Mouse (Mus musculus) gastrocnemius, postnatal 36 days (tissue): ENCODE results near the gene Magix. TPM values are rescaled to one million over a fixed set of nuclear protein-coding genes. Genes with fewer than 3 reads are reported as not detected.
A peak's percentile ranks its signal among the peaks of the same experiment; 100 is the strongest.

Source experiments
- DNase-seq, 2 experiments: peaks; one replicate each; pipeline ENCODE4 v3.0.0; 2022
- intact Hi-C: fragments of 180-260 bp; cut with DNase I; formaldehyde crosslinking; loops from one replicate; pipeline ENCODE4 v1.15.1; 2025
- total RNA-seq, 2 experiments: library from RNA; stranded (reverse); gene quantifications; 2 replicates each; pipeline ENCODE4 v1.2.3; 2021

Gene Magix
- total RNA-seq, 2 experiments from 2014 or later: 18.8 to 20.6 TPM

DNA sequence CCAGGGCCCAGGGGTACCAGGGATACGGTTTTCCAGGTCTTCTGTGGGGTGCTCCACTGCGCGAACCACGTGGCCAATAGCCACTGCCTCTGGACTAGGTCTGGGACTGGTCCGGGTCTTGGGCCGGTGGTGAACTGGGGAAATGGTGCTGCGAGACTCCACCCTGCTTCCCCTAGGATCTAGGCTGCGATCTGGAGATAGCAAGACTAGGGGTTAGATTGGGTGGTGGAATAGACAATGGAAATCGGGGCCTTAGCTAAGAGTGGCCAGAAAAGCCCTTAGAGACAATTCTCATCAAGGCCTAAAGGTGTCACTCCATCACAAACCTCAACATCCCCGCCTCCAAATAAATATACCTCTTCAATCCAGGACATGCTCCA, 6.1 kb downstream of the Magix start:
- intact Hi-C loops: no loop called here
- no peak for DNase-seq

GRCm38 (mm10) chrX:7674284-7675000, 6.6 kb downstream of the Magix start:
- intact Hi-C loops: no loop called here

DNA sequence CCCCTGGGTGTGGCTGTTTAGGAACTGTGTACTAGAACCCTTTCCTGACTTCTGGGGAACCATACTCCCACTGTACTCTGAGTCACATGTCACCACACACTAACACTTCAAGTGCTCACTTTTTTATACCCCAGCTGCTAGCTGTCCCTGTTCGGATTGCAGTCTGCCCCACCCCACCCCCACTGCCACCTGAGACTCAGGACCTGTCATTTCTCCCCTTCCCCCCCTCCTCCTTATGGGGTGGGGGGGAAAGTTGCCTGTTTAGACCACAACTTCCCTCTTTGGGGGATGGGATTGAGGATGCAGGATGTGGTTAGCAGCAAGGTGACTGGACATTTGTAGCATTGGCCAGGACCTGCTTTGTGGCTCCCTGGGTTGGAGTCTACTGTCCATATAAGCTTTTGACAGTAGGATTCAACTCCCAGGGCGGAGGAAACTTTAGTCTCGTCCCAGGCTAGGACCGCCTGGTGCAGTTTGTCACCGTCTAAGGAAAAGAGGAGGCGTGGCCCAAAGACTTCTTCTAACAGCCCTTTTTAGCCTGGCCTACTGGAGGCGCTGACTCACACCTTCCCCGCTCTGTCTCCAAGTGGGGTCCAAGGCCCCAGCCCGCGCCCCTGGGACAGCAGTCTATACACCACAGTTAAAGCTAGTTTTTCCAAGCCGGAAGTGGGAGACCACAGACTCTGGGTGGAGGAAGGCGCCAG, 7.3 kb downstream of the Magix start:
- intact Hi-C loops: no loop called here
- no peak for DNase-seq

More at GRCm38 (mm10) chrX:7674284-7675000, 6.6 kb downstream of the Magix start:
- no peak for DNase-seq

DNA sequence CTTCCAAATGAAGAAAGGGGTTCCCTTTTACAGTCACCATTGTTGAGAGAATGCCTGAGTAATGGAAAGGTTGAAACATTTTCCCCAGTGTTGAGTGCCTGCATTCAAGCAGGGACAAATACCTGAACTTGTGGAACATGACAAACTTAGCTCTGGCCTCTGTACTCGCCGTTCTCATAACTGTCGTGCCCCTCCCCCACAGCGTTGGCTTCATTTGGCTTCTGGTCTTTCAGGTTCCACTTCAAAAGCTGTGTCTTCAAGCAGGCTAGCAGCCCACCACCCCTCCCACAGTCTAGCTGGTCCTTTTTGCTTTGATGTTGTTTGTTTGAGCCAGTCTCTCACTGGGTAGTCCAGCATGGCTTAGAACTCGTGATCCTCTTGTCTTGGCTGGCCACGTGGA, 8.3 kb downstream of the Magix start:
- no peak for DNase-seq
- intact Hi-C loops: no loop called here

- DNase-seq: peak in 1 of 2 experiments; percentile 29
- intact Hi-C loops: no loop called here
Observed at GRCm38 (mm10) chrX:7670921-7671623, 10.0 kb downstream of the Magix start, which contains the start of gene Plp2. Plp2 (minus strand) TSS chrX:7671390.

GRCm38 (mm10) chrX:7670390-7670881, 10.6 kb downstream of the Magix start:
- DNase-seq: peak; percentile 64
- intact Hi-C loops: no loop called here

- no peak for DNase-seq
- intact Hi-C loops: no loop called here
Observed at GRCm38 (mm10) chrX:7665739-7666502, 15.1 kb downstream of the Magix start.

DNA sequence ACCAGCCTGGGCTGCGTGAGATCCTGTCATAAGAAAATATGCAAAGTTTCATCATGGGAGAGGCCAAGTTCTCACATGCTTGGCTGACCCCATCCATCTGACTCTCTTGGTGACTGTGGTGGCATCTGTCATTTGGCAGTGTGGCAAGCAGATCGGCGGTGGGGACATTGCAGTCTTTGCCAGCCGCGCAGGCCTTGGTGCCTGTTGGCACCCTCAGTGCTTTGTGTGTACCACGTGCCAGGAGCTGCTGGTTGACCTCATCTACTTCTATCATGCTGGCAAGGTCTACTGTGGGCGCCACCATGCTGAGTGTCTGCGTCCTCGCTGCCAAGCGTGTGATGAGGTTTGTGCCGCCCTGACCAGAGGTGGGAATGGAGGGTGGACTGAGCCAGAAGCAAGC, 16.3 kb downstream of the Magix start:
- DNase-seq: no peak
- intact Hi-C loops: no loop called here

GRCm38 (mm10) chrX:7662936-7663335, 18.1 kb downstream of the Magix start:
- DNase-seq: no peak
- intact Hi-C loops: no loop called here

GRCm38 (mm10) chrX:7661086-7661485, 20.0 kb downstream of the Magix start:
- peak in 1 of 2 experiments; percentile 23 for DNase-seq
- intact Hi-C loops: no loop called here

DNA sequence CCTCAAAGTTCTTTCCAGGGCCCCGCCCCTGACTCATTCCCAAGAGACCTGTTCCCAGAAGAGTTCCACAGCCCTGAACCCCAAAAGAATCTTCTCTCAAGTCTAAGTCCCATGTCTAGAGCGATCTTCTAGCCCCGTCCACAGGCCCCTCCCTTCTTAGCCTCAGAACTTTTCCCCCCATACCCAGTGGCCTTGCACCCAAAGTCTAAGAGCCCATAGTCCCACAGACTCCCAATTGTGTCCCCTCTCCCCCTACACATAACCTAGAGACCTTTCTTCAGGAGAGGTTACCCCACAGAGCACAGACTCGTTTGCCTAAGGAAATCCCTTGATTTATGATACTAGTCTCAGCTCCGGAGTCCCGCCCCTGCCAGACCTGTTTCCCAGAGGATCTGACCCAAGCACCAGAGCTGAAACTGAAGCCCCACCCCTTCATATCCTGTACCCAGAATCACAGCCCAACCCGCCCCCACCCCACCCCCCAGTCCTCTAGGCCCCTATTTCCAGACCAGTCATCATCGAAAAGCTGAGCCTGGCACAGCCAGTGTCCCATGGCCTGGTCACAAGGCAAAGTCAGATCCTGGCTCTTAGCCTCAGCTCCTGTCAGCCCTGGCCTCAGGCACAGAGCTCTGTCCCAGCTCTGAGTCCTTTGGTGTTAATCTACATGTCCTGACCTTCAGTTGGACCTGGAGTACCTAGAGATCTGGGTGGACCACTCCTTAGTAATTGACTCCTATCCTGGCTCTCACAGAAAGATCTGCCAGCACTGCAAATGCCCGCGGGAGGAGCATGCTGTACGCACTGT, 22.1 kb downstream of the Magix start:
- peak in 1 of 2 experiments; percentile 29 for DNase-seq
- intact Hi-C loops: no loop called here

DNA sequence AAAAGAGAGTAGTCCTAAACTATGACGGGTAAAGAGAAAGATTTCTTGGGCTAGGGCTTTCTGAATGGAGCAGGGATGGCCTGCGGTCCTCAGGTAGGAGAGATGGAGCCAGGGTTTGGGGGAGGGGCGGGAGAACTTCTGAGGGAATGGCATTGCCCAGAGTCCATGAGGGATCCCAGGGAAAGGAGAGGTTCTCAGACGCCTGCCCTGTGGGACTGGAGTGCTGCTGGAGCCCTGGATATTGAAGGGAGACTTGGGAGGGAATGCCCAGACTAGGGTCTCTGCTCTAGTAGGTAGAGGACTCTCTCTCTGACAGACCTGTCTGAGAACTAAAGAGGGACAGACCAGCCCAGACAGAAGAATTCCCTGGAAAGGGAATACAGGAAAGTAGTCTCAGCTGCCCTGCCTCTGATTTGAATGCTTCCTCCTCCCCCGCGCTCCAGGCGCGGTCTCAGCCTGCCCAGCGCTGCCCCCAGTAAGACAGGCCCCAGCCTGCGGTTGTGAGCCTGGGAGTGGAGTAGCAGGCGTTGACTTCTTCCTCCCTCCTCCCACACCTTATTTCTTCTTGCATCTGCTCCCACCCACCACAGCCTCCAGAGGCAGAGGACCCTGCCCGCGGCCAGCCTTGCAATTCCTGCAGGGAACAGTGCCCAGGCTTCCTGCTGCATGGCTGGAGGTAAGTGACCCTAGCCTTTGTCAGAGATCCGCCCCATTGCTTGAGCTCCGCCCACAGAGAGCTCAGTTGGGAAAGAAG, 22.8 kb downstream of the Magix start:
- DNase-seq: peak; percentile 44 to 45
- intact Hi-C loops: no loop called here

DNA sequence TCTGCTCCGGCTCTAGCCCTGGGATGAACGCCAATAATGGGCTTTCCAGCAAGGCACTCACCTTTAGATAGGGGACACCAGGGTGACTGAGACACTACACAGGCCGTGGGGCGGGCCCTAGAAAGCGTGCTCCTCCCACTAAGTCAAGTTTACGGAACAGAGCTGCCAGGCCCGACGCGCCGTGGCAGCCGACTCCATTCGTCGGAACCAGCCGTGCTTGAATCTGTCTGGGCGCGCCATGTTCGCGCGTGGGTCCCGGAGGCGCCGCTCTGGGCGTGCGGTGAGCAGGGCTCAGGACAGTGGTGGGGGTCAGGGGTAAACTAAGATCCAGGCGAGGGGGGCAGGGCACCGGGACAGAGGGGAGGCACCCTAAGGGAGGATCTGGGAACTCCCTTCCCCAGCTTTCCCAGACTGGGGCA, 23.8 kb downstream of the Magix start, which contains the start of gene Prickle3:
Prickle3 (plus strand) TSS at position 40 of the 419 bp plus-strand sequence.
- intact Hi-C loops: no loop called here
- DNase-seq: peak; percentile 60 to 61

- intact Hi-C loops: no loop called here
- peak; percentile 74 to 76 for DNase-seq
Observed at GRCm38 (mm10) chrX:7648671-7649304, 32.3 kb downstream of the Magix start.

DNA sequence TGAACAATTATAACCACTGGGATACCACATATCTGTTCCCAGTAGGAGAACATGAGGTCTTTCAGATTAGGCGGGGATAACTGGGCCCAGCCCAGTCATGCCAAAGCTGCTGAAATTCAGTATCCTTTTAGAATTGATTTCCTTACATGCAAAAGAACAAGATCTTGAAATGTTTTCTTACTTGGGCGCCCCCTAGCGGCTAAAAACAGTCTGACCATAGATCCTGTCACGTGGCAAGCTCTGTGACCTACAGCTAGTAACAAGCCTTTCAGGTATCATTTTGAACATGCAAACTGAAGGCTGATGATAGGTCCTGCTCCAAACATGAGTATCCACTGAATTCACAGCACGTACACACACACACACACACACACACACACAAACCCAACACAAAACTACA, 35.7 kb downstream of the Magix start:
- intact Hi-C loops: loop anchor here (2.0 kb wide), 1 partner anchor 223 kb away; no protein-coding TSS in a partner anchor
- DNase-seq: peak; percentile 58 to 62

DNA sequence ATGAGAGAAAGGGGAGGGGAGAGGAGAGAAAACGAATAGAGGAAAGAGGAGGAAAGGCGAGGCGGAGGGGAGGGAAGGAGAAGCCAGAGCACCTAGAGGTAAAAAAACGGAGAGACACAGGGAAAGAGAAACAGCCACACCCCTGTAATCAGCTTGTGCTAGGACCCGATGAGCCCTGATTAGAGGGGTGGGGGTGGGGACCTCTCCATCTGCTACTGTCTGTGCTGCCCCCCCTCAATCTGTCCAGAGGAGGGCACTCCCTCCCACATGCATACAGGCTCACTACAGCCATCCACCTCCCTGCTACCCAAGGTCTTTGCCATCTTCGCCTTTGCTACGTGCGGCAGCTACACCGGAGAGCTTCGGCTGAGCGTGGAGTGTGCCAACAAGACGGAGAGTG, 40.3 kb downstream of the Magix start:
- intact Hi-C loops: no loop called here
- no peak for DNase-seq

- DNase-seq: no peak
- intact Hi-C loops: loop anchor here (10.0 kb wide), 1 partner anchor 165 kb away; no protein-coding TSS in a partner anchor
Observed at GRCm38 (mm10) chrX:7639536-7640325, 41.3 kb downstream of the Magix start.
